Mouse (Mus musculus) megakaryocyte, embryonic 14.5 days (primary cell): ENCODE measurements around the gene Cox17.

ENCODE experiments used
- FLI1 ChIP-seq: IDR thresholded peaks from 2 replicates; pipeline ENCODE4 v1.6.1; 2012; ENCODE audit warnings: low read length, inconsistent platforms, mixed read lengths
- GATA1 ChIP-seq: IDR thresholded peaks from 3 replicates; pipeline ENCODE4 v1.6.1; 2012; ENCODE audit warnings: mixed read lengths, low read length, inconsistent platforms, borderline replicate concordance

DNA sequence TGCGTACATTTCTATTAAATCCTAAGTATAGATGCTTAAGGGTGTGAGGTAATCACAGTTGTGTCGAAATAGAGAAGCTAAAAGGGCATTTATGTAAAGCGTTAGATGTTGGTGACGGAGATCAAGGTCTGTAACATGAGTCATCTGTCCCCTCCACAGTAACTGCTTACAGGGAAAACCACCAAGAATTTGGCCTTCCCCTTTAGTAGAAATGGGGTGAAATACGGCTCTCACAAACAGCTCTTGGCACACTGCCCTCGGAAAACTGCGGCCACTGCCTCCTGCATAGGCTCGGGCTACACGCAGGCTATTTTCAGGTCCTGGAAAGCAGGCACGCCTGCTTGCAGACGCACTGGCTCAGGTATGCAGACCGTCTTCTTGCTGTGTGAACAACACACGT lies 49.4 kb downstream of the Cox17 start:
- TF ChIP-seq GATA1 = no peak
- TF ChIP-seq FLI1 = no peak
